Mouse (Mus musculus) testis, adult 2 months (tissue): ENCODE results near the gene Sp9. TPM values are rescaled to one million over a fixed set of nuclear protein-coding genes. Genes with fewer than 3 reads are reported as not detected.

Experiments used
- H3K27ac ChIP-seq: fragments of 200-500 bp; 2 replicates; pipeline ENCODE4 v1.5.1; 2012; ENCODE audit warnings: low read depth, low read length; ENCODE audit not compliant: control insufficient read depth, insufficient read depth
- H3K27me3 ChIP-seq: fragments of 200-500 bp; 2 replicates; pipeline ENCODE4 v1.6.1; 2012; ENCODE audit warnings: mild to moderate bottlenecking, low read length, moderate library complexity; ENCODE audit not compliant: control insufficient read depth, insufficient read depth
- H3K36me3 ChIP-seq: fragments of 200-500 bp; 2 replicates; pipeline ENCODE4 v1.6.1; 2012; ENCODE audit warnings: mild to moderate bottlenecking, low read length; ENCODE audit not compliant: control insufficient read depth, insufficient read depth
- H3K4me1 ChIP-seq: fragments of 200-500 bp; 2 replicates; pipeline ENCODE4 v1.6.1; 2012; ENCODE audit warnings: low read length; ENCODE audit not compliant: control insufficient read depth, insufficient read depth
- H3K4me3 ChIP-seq: fragments of 200-500 bp; 2 replicates; pipeline ENCODE4 v1.5.1; 2012; ENCODE audit warnings: low read depth, mild to moderate bottlenecking, low read length, moderate library complexity, mixed read lengths; ENCODE audit not compliant: control insufficient read depth
- CTCF ChIP-seq: fragments of 200-500 bp; IDR thresholded peaks from 2 replicates; pipeline ENCODE4 v1.5.1; 2012; ENCODE audit warnings: low read depth, mild to moderate bottlenecking, inconsistent platforms, low read length, moderate library complexity; ENCODE audit not compliant: control insufficient read depth, insufficient read depth, insufficient replicate concordance
- POLR2A ChIP-seq: fragments of 200-500 bp; IDR thresholded peaks from 2 replicates; pipeline ENCODE4 v1.6.1; 2012; ENCODE audit warnings: low read depth, mild to moderate bottlenecking, inconsistent platforms, low read length, moderate library complexity; ENCODE audit not compliant: control insufficient read depth
- polyA plus RNA-seq: library from polyadenylated mRNA; depleted of rRNA; stranded (reverse); fragments of >200 nt; gene quantifications from 2 replicates; pipeline ENCODE4 v1.2.3, GENCODE M21; 2012

The Sp9 gene
- polyA plus RNA-seq, 1 experiment: 0.02 TPM

GRCm38 (mm10) chr2:73279271-73280038 is 7.7 kb downstream of the Sp9 start:
- peaks cover 11% of the 10 kb centered on the region for H3K27me3 ChIP-seq
- no peak overlapping the region; the same call in 1 of the 2 replicates for H3K4me3 ChIP-seq
- no peaks in the 10 kb centered on the region for H3K36me3 ChIP-seq
- no peak for TF ChIP-seq POLR2A
- TF ChIP-seq CTCF: no peak
- peaks cover 14% of the 10 kb centered on the region for H3K4me1 ChIP-seq
- no peak overlapping the region for H3K27ac ChIP-seq

- Histone ChIP-seq H3K27me3 (peaks cover 8% of the 10 kb centered on the region), H3K4me1 (peaks cover 11% of the 10 kb centered on the region), H3K27ac (no peak overlapping the region), H3K4me3 (peak overlapping the region; percentile 20), H3K36me3 (no peaks in the 10 kb centered on the region)
- no peak for TF ChIP-seq POLR2A
Observed at GRCm38 (mm10) chr2:73280356-73281047, 8.8 kb downstream of the Sp9 start.

DNA sequence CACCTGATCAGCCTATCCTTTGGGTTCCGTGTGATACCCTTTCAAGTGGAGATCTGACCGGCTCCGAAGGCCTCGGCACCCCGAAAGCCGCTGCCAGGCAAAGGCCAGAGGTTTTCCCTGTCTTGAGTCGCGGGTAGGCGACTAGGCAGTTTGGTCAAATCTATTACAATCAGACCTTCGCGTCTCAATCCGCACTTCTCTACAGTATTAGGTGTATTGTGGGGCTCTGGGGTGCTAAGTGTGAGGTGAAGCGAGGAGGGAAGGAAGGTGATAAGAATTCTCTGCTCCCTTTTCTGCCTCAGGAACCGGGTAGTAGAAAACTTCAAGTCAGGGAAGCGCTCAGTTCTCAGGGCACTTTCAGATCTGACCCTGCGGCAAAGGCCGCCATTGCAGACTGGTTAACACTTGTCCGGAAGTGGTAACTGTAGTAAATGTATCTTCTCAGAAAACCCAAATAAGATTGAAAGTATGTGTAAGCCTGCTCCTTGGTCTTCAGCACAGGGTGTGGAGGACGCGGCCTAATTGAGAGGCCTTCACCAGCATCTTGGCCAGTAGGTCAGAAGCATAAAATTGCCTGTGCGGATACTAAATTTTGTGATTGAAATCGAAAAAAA is 9.4 kb downstream of the Sp9 start:
- Histone ChIP-seq H3K4me1 (peaks cover 11% of the 10 kb centered on the region), H3K27me3 (peaks cover 8% of the 10 kb centered on the region), H3K27ac (no peak overlapping the region), H3K4me3 (peak overlapping the region; percentile 20), H3K36me3 (no peaks in the 10 kb centered on the region)
- no peak for TF ChIP-seq POLR2A
- TF ChIP-seq CTCF: no peak

DNA sequence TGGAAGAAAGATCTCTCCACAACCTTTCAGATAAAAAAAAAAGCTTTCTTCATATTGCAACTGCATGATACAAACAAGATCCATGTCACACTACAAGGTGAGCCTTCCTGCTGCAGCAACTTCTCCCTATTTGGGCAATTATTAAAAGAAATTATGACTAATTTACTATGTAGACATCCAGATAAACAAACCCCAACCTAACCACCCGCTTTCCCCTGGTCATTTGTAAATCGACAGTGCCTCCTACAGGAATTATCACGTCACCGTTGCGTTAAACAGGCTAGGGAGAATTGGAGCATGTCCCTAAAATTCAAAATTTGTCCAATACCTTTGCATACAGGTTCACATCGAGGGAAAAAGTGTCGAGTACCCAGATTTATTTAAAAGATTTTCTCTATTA is 10.0 kb downstream of the Sp9 start:
- TF ChIP-seq POLR2A (no peak), CTCF (no peak)
- Histone ChIP-seq H3K4me3 (no peak overlapping the region), H3K27me3 (peaks cover 8% of the 10 kb centered on the region), H3K4me1 (peaks cover 11% of the 10 kb centered on the region), H3K36me3 (no peaks in the 10 kb centered on the region), H3K27ac (no peak overlapping the region)

DNA sequence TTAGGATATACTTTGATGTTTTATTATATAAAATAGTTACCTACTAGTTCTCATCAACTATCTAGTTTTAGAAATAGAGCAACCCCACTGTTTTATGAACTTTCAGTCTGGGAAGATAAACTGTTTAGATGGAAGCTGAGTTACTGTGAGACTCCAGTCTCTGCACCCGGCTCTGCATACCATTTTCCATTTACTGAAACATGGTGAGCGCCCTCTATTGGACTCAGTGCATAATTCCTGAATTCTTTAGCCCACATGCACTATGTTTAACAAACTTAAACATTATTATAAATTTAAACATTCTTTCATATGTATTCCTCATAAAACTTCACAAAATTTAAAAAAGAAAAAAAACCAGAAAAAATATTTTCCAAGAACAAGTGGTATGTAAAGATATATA is 13.9 kb downstream of the Sp9 start:
- H3K36me3 ChIP-seq: no peaks in the 10 kb centered on the region; the same call in 1 of the 2 replicates
- H3K4me1 ChIP-seq: peaks cover 3% of the 10 kb centered on the region; the same call in 1 of the 2 replicates
- no peak overlapping the region for H3K27ac ChIP-seq
- TF ChIP-seq CTCF: no peak
- no peak for TF ChIP-seq POLR2A
- no peak overlapping the region for H3K4me3 ChIP-seq
- no peaks in the 10 kb centered on the region; the same call in 1 of the 2 replicates for H3K27me3 ChIP-seq

DNA sequence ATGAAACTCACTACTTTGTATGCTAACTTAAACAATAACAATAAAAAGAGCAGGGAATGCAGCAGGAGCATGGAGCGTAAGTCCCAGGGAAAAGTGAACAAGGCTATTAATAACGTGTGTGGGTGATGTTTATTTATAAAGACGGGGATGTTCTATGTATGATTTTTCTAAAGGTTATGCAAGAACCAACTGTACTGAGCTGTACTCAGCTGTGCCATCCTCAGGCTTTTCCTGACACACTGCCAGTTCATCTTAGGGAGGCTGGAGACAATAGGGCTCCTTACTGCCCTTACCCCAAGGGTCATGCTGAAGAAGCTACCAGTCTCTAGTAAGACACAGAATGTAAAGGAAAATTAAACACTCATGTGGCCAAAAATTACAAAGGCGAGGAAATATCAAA is 19.4 kb downstream of the Sp9 start:
- H3K27me3 ChIP-seq: no peaks in the 10 kb centered on the region
- H3K4me3 ChIP-seq: no peak overlapping the region
- no peaks in the 10 kb centered on the region; the same call in none of the 2 replicates for H3K36me3 ChIP-seq
- no peaks in the 10 kb centered on the region; the same call in 1 of the 2 replicates for H3K4me1 ChIP-seq
- TF ChIP-seq POLR2A: no peak
- TF ChIP-seq CTCF: no peak
- no peak overlapping the region for H3K27ac ChIP-seq

- Histone ChIP-seq H3K4me1 (no peaks in the 10 kb centered on the region; the same call in 1 of the 2 replicates), H3K27ac (no peak overlapping the region), H3K4me3 (no peak overlapping the region), H3K36me3 (no peaks in the 10 kb centered on the region; the same call in none of the 2 replicates), H3K27me3 (no peaks in the 10 kb centered on the region)
- TF ChIP-seq POLR2A (no peak), CTCF (no peak)
Observed at GRCm38 (mm10) chr2:73295023-73295422, 23.3 kb downstream of the Sp9 start.
